Mouse (Mus musculus): ENCODE results near the gene Fam171a2. TPM values are rescaled to one million over a fixed set of nuclear protein-coding genes. Genes with fewer than 3 reads are reported as not detected.
"Not testable (repeated sequence)": the region's sequence is repeated elsewhere in the genome, so short reads cannot be mapped to it uniquely, and the experiment has no call there.

Gene Fam171a2
- polyA plus RNA-seq, 1 experiment, result 22.8 TPM

GRCm38 (mm10) chr11:102417160-102417559, 30.3 kb downstream of the Fam171a2 start:
- no peak for TF ChIP-seq POLR2A (IDR thresholded peaks at IDR 0.05; ENCODE audit: borderline replicate concordance, extremely low read depth, low read depth, low read length)
- TF ChIP-seq CTCF (IDR thresholded peaks at IDR 0.05; ENCODE audit: insufficient read depth, low read length), result no peak
- no peak overlapping the region for H3K4me3 ChIP-seq (replicated peaks; ENCODE audit: extremely low read depth, low read depth, low read length)
- WGBS, result 84% methylated on average over 1 of the region's 1 CpGs

DNA sequence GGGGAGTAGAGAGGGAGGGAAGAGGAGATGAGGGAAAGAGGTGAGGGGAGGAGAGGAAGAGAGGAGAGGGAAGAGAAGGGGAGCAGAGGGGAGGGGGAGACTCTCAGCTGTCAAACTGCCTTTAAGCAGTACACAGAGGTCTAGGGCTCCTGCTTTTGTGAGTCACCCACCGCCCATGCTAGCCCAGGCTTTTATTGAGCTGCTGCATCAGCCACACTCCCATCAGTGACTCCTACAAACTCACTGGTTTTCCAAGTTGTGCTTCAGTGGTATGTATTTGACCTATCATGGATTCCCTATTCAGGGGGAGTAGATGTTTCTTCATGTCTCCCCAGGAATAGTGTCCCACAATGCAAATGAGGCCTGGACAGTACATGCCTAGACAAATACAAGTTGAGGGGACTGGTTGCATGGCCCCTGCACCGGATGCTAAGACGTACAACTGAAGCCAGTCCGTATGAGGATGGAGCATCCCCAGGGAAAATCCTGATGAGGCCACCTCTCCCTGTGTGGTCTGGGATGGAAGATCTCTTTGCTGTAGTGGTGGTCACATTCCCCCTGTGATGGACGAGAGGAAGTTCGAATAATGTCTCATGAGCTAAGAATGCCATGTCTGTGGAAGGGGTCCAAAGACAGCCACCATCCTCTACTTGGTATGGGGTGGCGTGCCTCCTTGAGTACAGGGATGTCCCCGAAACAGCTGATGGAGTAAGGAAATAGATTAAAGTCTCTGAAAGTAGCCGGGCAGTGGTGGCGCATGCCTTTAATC, 32.3 kb downstream of the Fam171a2 start:
- TF ChIP-seq POLR2A (IDR thresholded peaks at IDR 0.05; ENCODE audit: borderline replicate concordance, extremely low read depth, low read depth, low read length) (no peak), CTCF (IDR thresholded peaks at IDR 0.05; ENCODE audit: insufficient read depth, low read length) (no peak)
- 69% methylated on average over 10 of the region's 10 CpGs for WGBS
- no peaks in the 10 kb centered on the region for H3K4me1 ChIP-seq (ENCODE audit: control insufficient read depth, insufficient read depth, low read length)

More at GRCm38 (mm10) chr11:102417160-102417559, 30.3 kb downstream of the Fam171a2 start:
- DNase-seq, result no peak
- no peaks in the 10 kb centered on the region for H3K4me1 ChIP-seq (ENCODE audit: control insufficient read depth, insufficient read depth, low read length)

GRCm38 (mm10) chr11:102413059-102413458, 34.4 kb downstream of the Fam171a2 start:
- DNase-seq, result no peak
- Histone ChIP-seq H3K4me1 (ENCODE audit: control insufficient read depth, insufficient read depth, low read length) (no peaks in the 10 kb centered on the region), H3K4me3 (replicated peaks; ENCODE audit: extremely low read depth, low read depth, low read length) (no peak overlapping the region)
- WGBS, result 75% methylated on average over 8 of the region's 8 CpGs
- no peak for TF ChIP-seq CTCF (IDR thresholded peaks at IDR 0.05; ENCODE audit: insufficient read depth, low read length)
- no peak for TF ChIP-seq POLR2A (IDR thresholded peaks at IDR 0.05; ENCODE audit: borderline replicate concordance, extremely low read depth, low read depth, low read length)

More for the DNA sequence above, 32.3 kb downstream of the Fam171a2 start:
- DNase-seq, result no peak
- H3K4me3 ChIP-seq (replicated peaks; ENCODE audit: extremely low read depth, low read depth, low read length), result no peak overlapping the region

DNA sequence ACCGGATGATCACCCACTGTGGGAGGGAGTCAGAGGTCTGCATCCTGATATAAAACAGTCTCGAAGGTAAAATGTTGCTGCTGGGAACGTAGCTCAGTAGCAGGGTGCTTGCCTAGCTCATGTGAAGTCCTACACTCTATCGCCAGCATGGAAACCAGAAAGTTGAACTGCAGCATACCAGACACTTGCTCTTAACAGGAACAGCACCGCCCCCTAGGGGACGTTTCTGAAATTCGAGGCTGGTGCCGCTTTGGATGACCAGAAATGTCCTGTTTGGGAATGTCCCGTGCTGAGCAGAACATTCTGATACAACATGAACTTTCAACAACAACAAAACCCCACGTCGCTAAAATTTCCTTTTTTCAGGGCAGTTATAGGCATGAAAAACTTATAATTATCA, 35.8 kb downstream of the Fam171a2 start:
- TF ChIP-seq CTCF (IDR thresholded peaks at IDR 0.05; ENCODE audit: insufficient read depth, low read length), result peak; percentile 93
- TF ChIP-seq POLR2A (IDR thresholded peaks at IDR 0.05; ENCODE audit: borderline replicate concordance, extremely low read depth, low read depth, low read length), result no peak
- DNase-seq, result peak; percentile 87
- H3K4me1 ChIP-seq (ENCODE audit: control insufficient read depth, insufficient read depth, low read length), result no peaks in the 10 kb centered on the region
- no peak overlapping the region for H3K4me3 ChIP-seq (replicated peaks; ENCODE audit: extremely low read depth, low read depth, low read length)
- 4% methylated on average over 11 of the region's 11 CpGs for WGBS

DNA sequence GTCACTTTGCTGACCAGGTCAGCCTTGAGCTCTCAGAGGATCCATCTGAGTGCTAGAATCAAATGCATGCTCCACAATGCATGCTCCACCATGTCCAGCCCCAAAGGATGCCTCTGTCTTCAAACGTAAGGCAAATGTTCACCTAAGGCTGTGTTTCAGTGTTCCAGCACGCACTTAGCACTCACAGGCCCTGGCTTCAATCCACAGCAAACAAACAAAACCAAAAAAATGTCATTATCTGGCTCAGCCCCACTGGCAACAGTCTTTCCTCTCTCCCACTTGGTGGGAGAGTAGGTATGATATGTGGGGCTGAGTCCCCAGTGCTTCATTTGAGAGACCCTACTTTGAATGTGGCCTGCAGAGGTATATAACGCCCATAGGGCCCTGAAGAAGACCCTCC, 36.4 kb downstream of the Fam171a2 start:
- Histone ChIP-seq H3K4me1 (ENCODE audit: control insufficient read depth, insufficient read depth, low read length) (no peaks in the 10 kb centered on the region), H3K4me3 (replicated peaks; ENCODE audit: extremely low read depth, low read depth, low read length) (no peak overlapping the region)
- no peak for DNase-seq
- TF ChIP-seq CTCF (IDR thresholded peaks at IDR 0.05; ENCODE audit: insufficient read depth, low read length) (no peak), POLR2A (IDR thresholded peaks at IDR 0.05; ENCODE audit: borderline replicate concordance, extremely low read depth, low read depth, low read length) (no peak)
- WGBS, result 43% methylated on average over 3 of the region's 3 CpGs

DNA sequence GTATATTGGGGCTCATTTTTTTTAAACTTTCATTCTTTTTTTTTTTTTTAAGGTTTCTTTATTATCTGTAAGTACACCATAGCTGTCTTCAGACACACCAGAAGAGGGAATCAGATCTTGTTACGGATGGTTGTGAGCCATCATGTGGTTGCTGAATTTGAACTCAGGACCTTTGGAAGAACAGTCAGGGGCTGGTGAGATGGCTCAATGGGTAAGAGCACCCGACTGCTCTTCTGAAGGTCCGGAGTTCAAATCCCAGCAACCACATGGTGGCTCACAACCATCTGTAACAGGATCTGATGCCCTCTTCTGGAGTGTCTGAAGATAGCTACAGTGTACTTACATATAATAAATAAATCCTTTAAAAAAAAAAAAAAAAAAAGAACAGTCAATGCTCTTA, 37.1 kb downstream of the Fam171a2 start:
- H3K4me1 ChIP-seq (ENCODE audit: control insufficient read depth, insufficient read depth, low read length); DNase-seq; H3K4me3 ChIP-seq (replicated peaks; ENCODE audit: extremely low read depth, low read depth, low read length): not testable (repeated sequence)
- WGBS, result 88% methylated on average over 3 of the region's 3 CpGs

- no peaks in the 10 kb centered on the region for H3K4me1 ChIP-seq (ENCODE audit: control insufficient read depth, insufficient read depth, low read length)
- no peak for DNase-seq
- WGBS, result 79% methylated on average over 3 of the region's 3 CpGs
- TF ChIP-seq POLR2A (IDR thresholded peaks at IDR 0.05; ENCODE audit: borderline replicate concordance, extremely low read depth, low read depth, low read length) (no peak), CTCF (IDR thresholded peaks at IDR 0.05; ENCODE audit: insufficient read depth, low read length) (no peak)
- H3K4me3 ChIP-seq (replicated peaks; ENCODE audit: extremely low read depth, low read depth, low read length), result no peak overlapping the region
Observed at GRCm38 (mm10) chr11:102409795-102410330, 37.6 kb downstream of the Fam171a2 start.

GRCm38 (mm10) chr11:102408888-102409794, 38.3 kb downstream of the Fam171a2 start:
- Histone ChIP-seq H3K4me1 (ENCODE audit: control insufficient read depth, insufficient read depth, low read length) (no peaks in the 10 kb centered on the region), H3K4me3 (replicated peaks; ENCODE audit: extremely low read depth, low read depth, low read length) (peak overlapping the region; percentile 25)
- DNase-seq, result no peak
- WGBS, result 37% methylated on average over 15 of the region's 15 CpGs
- no peak for TF ChIP-seq CTCF (IDR thresholded peaks at IDR 0.05; ENCODE audit: insufficient read depth, low read length)
- no peak for TF ChIP-seq POLR2A (IDR thresholded peaks at IDR 0.05; ENCODE audit: borderline replicate concordance, extremely low read depth, low read depth, low read length)

DNA sequence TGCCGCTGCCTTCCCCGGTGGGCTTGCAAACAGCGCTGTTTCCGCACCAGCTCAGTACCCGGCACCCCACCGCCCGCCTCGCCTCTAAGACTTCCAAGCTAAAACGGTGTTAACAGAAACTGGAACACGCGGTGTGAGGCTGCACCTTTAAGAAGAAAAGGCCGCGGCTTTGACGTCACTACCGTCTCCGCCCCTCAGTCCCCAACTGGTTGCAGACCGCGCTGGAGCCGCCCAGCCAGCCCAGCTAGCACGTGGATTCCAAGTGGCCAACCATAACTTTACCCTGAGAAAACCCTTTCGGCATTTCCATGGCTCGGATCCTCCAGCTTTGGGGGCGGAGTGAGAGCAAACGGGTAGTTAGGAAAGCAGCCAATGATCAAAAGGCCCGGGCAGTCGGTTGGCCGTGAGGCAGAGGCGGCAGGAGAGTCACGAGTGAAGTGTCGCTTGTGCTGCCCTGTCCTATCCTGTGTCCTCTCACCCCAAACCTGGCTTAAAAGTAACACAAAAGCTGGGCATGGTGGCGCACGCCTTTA, 39.1 kb downstream of the Fam171a2 start:
- DNase-seq, result peak; percentile 95
- TF ChIP-seq CTCF (IDR thresholded peaks at IDR 0.05; ENCODE audit: insufficient read depth, low read length) (no peak), POLR2A (IDR thresholded peaks at IDR 0.05; ENCODE audit: borderline replicate concordance, extremely low read depth, low read depth, low read length) (peak; percentile 51; the same call in 1 of the 2 replicates)
- peak overlapping the region; percentile 65 for H3K4me3 ChIP-seq (replicated peaks; ENCODE audit: extremely low read depth, low read depth, low read length)
- WGBS, result under 1% methylated on average over 32 of the region's 32 CpGs
- H3K4me1 ChIP-seq (ENCODE audit: control insufficient read depth, insufficient read depth, low read length), result no peaks in the 10 kb centered on the region
